Mouse (Mus musculus) kidney, embryonic 14.5 days (tissue): ENCODE data around the gene Nt5c1b. TPM values are rescaled to one million over a fixed set of nuclear protein-coding genes. Genes with fewer than 3 reads are reported as not detected.

ENCODE experiments used
- ATAC-seq: fragments of 200-750 bp; cut with Nextera tagmentation; 2 replicates; pipeline ENCODE4 v1.8.0; 2017; ENCODE audit warnings: moderate number of reproducible peaks, mild to moderate bottlenecking, moderate TSS enrichment, moderate library complexity; ENCODE audit not compliant: low FRiP score, low TSS enrichment
- H3K27ac ChIP-seq: fragments of 300-500 bp; sonication (generic); 2 replicates; pipeline ENCODE4 v1.5.1; 2014; ENCODE audit warnings: low read depth, mild to moderate bottlenecking, low read length, moderate library complexity, mixed read lengths
- H3K27me3 ChIP-seq: fragments of 300-500 bp; sonication (generic); 2 replicates; pipeline ENCODE4 v1.6.1; 2014; ENCODE audit warnings: mild to moderate bottlenecking, low read length; ENCODE audit not compliant: control insufficient read depth, insufficient read depth
- H3K36me3 ChIP-seq: fragments of 300-500 bp; sonication (generic); 2 replicates; pipeline ENCODE4 v1.6.1; 2014; ENCODE audit warnings: low read length, mixed read lengths; ENCODE audit not compliant: control insufficient read depth, insufficient read depth
- H3K4me1 ChIP-seq: fragments of 300-500 bp; sonication (generic); 2 replicates; pipeline ENCODE4 v1.6.1; 2014; ENCODE audit warnings: low read length, mixed read lengths; ENCODE audit not compliant: control insufficient read depth, insufficient read depth
- H3K4me2 ChIP-seq: fragments of 300-500 bp; sonication (generic); replicated peaks from 2 replicates; pipeline ENCODE4 v1.6.1; 2014; ENCODE audit warnings: low read depth, mild to moderate bottlenecking, low read length
- H3K4me3 ChIP-seq: fragments of 300-500 bp; sonication (generic); 2 replicates; pipeline ENCODE4 v1.5.1; 2014; ENCODE audit warnings: mild to moderate bottlenecking, low read length
- H3K9ac ChIP-seq: fragments of 300-500 bp; sonication (generic); 2 replicates; pipeline ENCODE4 v1.6.1; 2014; ENCODE audit warnings: low read depth, mild to moderate bottlenecking, low read length, moderate library complexity
- H3K9me3 ChIP-seq: fragments of 300-500 bp; sonication (generic); 2 replicates; pipeline ENCODE4 v1.6.1; 2016; ENCODE audit warnings: low read length; ENCODE audit not compliant: control insufficient read depth
- WGBS: fragments of 180-500 bp; shearing (Covaris S2); extraction: QIAGEN DNeasy Blood & Tissue Kit; methylation state at CpG from one replicate; pipeline ENCODE4 v1.1.7; 2014; 5-methylcytosine and 5-hydroxymethylcytosine counted together
- polyA plus RNA-seq: library from polyadenylated mRNA; unstranded; fragments of >200 nt; fragmentation: Nextera tagmentation; extraction: Ambion mirVana; gene quantifications from 2 replicates; pipeline ENCODE4 v1.2.1, GENCODE M21; 2014

The Nt5c1b gene
- polyA plus RNA-seq, 1 experiment from 2014 or later, result 0.22 TPM

- no peaks in the 10 kb centered on the region for H3K36me3 ChIP-seq
- no peak for ATAC-seq
- H3K27ac ChIP-seq, result no peak overlapping the region
- no peak overlapping the region for H3K9ac ChIP-seq
- H3K4me1 ChIP-seq, result no peaks in the 10 kb centered on the region
- 65% methylated on average over 3 of the region's 3 CpGs for WGBS
- no peak overlapping the region for H3K4me2 ChIP-seq
- no peaks in the 10 kb centered on the region for H3K27me3 ChIP-seq
- H3K4me3 ChIP-seq, result no peak overlapping the region
- H3K9me3 ChIP-seq, result no peaks in the 10 kb centered on the region
Measured at GRCm38 (mm10) chr12:10410511-10411179, 40.9 kb downstream of the Nt5c1b start.

- Histone ChIP-seq H3K27ac (no peak overlapping the region), H3K4me3 (no peak overlapping the region), H3K9me3 (no peaks in the 10 kb centered on the region), H3K27me3 (no peaks in the 10 kb centered on the region), H3K4me1 (no peaks in the 10 kb centered on the region), H3K36me3 (no peaks in the 10 kb centered on the region), H3K9ac (no peak overlapping the region), H3K4me2 (no peak overlapping the region)
- no peak for ATAC-seq
- 83% methylated on average over 1 of the region's 1 CpGs for WGBS
Measured at GRCm38 (mm10) chr12:10411453-10411852, 41.7 kb downstream of the Nt5c1b start.

GRCm38 (mm10) chr12:10422347-10422746 lies 52.6 kb downstream of the Nt5c1b start:
- Histone ChIP-seq H3K9ac (no peak overlapping the region), H3K9me3 (no peaks in the 10 kb centered on the region), H3K36me3 (no peaks in the 10 kb centered on the region), H3K27me3 (no peaks in the 10 kb centered on the region), H3K4me3 (no peak overlapping the region), H3K4me2 (no peak overlapping the region), H3K27ac (no peak overlapping the region), H3K4me1 (no peaks in the 10 kb centered on the region)
- ATAC-seq, result peak; percentile 63
- WGBS, result 22% methylated on average over 3 of the region's 3 CpGs

- no peaks in the 10 kb centered on the region for H3K9me3 ChIP-seq
- peak overlapping the region; percentile 38; the same call in 1 of the 2 replicates for H3K27ac ChIP-seq
- 38% methylated on average over 9 of the region's 9 CpGs for WGBS
- peak; percentile 92 for ATAC-seq
- no peaks in the 10 kb centered on the region for H3K27me3 ChIP-seq
- no peak overlapping the region for H3K4me2 ChIP-seq
- no peaks in the 10 kb centered on the region for H3K36me3 ChIP-seq
- H3K9ac ChIP-seq, result no peak overlapping the region
- H3K4me1 ChIP-seq, result no peaks in the 10 kb centered on the region
- no peak overlapping the region for H3K4me3 ChIP-seq
Measured at GRCm38 (mm10) chr12:10425982-10426863, 56.5 kb downstream of the Nt5c1b start.

- Histone ChIP-seq H3K4me2 (no peak overlapping the region), H3K36me3 (no peaks in the 10 kb centered on the region), H3K27ac (no peak overlapping the region), H3K9ac (no peak overlapping the region), H3K9me3 (no peaks in the 10 kb centered on the region), H3K4me3 (no peak overlapping the region), H3K4me1 (no peaks in the 10 kb centered on the region), H3K27me3 (no peaks in the 10 kb centered on the region)
- 89% methylated on average over 1 of the region's 1 CpGs for WGBS
- ATAC-seq, result no peak
Measured at GRCm38 (mm10) chr12:10430999-10431398, 61.2 kb downstream of the Nt5c1b start.

GRCm38 (mm10) chr12:10438054-10439001 lies 68.6 kb downstream of the Nt5c1b start:
- H3K4me1 ChIP-seq, result peaks cover 5% of the 10 kb centered on the region; the same call in 1 of the 2 replicates
- H3K27ac ChIP-seq, result no peak overlapping the region
- no peaks in the 10 kb centered on the region for H3K36me3 ChIP-seq
- H3K4me2 ChIP-seq, result no peak overlapping the region
- no peak overlapping the region for H3K4me3 ChIP-seq
- H3K9ac ChIP-seq, result no peak overlapping the region
- H3K27me3 ChIP-seq, result no peaks in the 10 kb centered on the region
- WGBS, result 32% methylated on average over 15 of the region's 15 CpGs
- ATAC-seq, result peak; percentile 77
- no peaks in the 10 kb centered on the region for H3K9me3 ChIP-seq

Other genes starting within 250 kb of the Nt5c1b start
- 36.2 and 39.4 TPM in 2 replicates for gene Rdh14, start 20.8 kb downstream of the Nt5c1b start, polyA plus RNA-seq